24 mouse cellular contexts compared by ENCODE assay signal in the genomic region with DNA sequence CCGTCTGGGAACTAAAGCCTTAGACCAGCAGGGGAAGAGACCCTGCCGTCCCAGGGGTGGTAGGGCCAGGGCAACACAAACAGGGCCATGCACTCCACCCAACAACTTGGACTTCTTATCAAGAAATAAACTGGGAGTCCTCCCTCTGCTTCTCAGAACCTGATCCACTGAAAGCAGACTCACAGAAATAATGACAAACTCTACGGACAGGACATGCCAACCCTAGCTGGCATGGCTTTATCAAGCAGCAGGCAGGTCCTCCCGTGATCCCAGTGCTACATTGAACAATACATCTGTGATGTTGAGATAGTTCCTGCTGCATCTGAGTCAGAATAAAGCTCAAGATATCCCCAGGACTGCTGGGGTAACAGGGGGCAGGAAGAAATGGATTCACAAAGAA.
DNase-seq lines count a peak whose midpoint lies in the region; ATAC-seq and TF ChIP-seq lines count a peak whose summit lies in the region.
"Had no signal": no experiment of that assay in that cellular context is flagged by ENCODE, and none has a peak within 500 bp of the region (broad histone marks: within the 10 kb centered on the region; RNA-seq: fewer than 3 reads in every experiment).

No protein-coding gene starts in this region.

- no peak overlapping the region for H3K27ac ChIP-seq in stomach, embryonic 15.5 days
- no peak overlapping the region for H3K27ac ChIP-seq in stomach, postnatal 0 days (replicated peaks)
- H3K27ac ChIP-seq in liver, embryonic 15.5 days (replicated peaks): peak overlapping the region; percentile 94
- H3K27ac ChIP-seq: embryonic facial prominence, embryonic 10.5 days; forebrain, embryonic 12.5 days; heart, embryonic 15.5 days; hindbrain, embryonic 14.5 days; limb, embryonic 12.5 days; neural tube, embryonic 12.5 days had no signal

- no peaks in the 10 kb centered on the region for H3K27me3 ChIP-seq in stomach, embryonic 15.5 days (replicated peaks)
- no peaks in the 10 kb centered on the region for H3K27me3 ChIP-seq in stomach, postnatal 0 days (ENCODE audit: control insufficient read depth, insufficient read depth, low read length)
- H3K27me3 ChIP-seq in liver, embryonic 15.5 days: no peaks in the 10 kb centered on the region
- H3K27me3 ChIP-seq: forebrain, embryonic 12.5 days; heart, embryonic 15.5 days; limb, embryonic 12.5 days; neural tube, embryonic 12.5 days had no signal

- no peaks in the 10 kb centered on the region for H3K9me3 ChIP-seq in stomach, embryonic 15.5 days
- H3K9me3 ChIP-seq in stomach, postnatal 0 days (ENCODE audit: control insufficient read depth, low read length): no peaks in the 10 kb centered on the region
- no peaks in the 10 kb centered on the region for H3K9me3 ChIP-seq in liver, embryonic 15.5 days (replicated peaks)
- H3K9me3 ChIP-seq: embryonic facial prominence, embryonic 10.5 days; forebrain, embryonic 12.5 days; heart, embryonic 15.5 days; limb, embryonic 12.5 days; neural tube, embryonic 12.5 days had no signal

- no peak for TF ChIP-seq EP300 in stomach, postnatal 0 days (optimal IDR thresholded peaks at IDR 0.05)

- H3K4me2 ChIP-seq in stomach, embryonic 15.5 days: no peak overlapping the region
- no peak overlapping the region for H3K4me2 ChIP-seq in stomach, postnatal 0 days (replicated peaks; ENCODE audit: low read depth)
- H3K4me2 ChIP-seq in liver, embryonic 15.5 days: peak overlapping the region; percentile 33
- H3K4me2 ChIP-seq: forebrain, embryonic 12.5 days; heart, embryonic 15.5 days; hindbrain, embryonic 14.5 days; limb, embryonic 12.5 days; neural tube, embryonic 12.5 days had no signal

- peak; percentile 83 for ATAC-seq in stomach, embryonic 15.5 days (ENCODE audit: insufficient read depth, low FRiP score, low read depth)
- no peak for ATAC-seq in stomach, postnatal 0 days (ENCODE audit: low FRiP score, low TSS enrichment)
- peak; percentile 84 for ATAC-seq in erythroid progenitor cell, adult 5-6 weeks (replicated peaks; ENCODE audit: low FRiP score, poor library complexity, severe bottlenecking)
- ATAC-seq in liver, embryonic 15.5 days (ENCODE audit: insufficient read depth): peak; percentile 86
- ATAC-seq: CD4-positive, CD25-positive, alpha-beta regulatory T cell, adult 4 months had no signal

- no peak for DNase-seq in stomach, postnatal 0 days (ENCODE audit: low spot score)
- no peak for DNase-seq in frontal cortex, postnatal 10 days (ENCODE audit: low spot score in 2 of 2)
- DNase-seq in kidney, postnatal 10 days: no peak
- DNase-seq in layer of hippocampus, adult 11-12 months (ENCODE audit: low spot score): no peak
- DNase-seq: adrenal gland, postnatal 25 days; cerebellum, adult 8-10 months; gastrocnemius, postnatal 36 days; heart, postnatal 4 days; kidney, adult 8-10 months; kidney, postnatal 14 days; lung, adult 2 months; lung, postnatal 14 days; midbrain, embryonic 14.5 days; retina, postnatal 1 day had no signal

- no peaks in the 10 kb centered on the region for H3K36me3 ChIP-seq in stomach, embryonic 15.5 days
- no peaks in the 10 kb centered on the region for H3K36me3 ChIP-seq in stomach, postnatal 0 days (ENCODE audit: control insufficient read depth, insufficient read depth, low read length)
- H3K36me3 ChIP-seq in liver, embryonic 15.5 days (replicated peaks): no peaks in the 10 kb centered on the region
- H3K36me3 ChIP-seq: embryonic facial prominence, embryonic 10.5 days; forebrain, embryonic 12.5 days; heart, embryonic 15.5 days; limb, embryonic 12.5 days; neural tube, embryonic 12.5 days had no signal

- WGBS in stomach, embryonic 15.5 days: 69% methylated on average over 4 of the region's 4 CpGs
- WGBS in stomach, postnatal 0 days: 77% methylated on average over 4 of the region's 4 CpGs
- WGBS in liver, embryonic 15.5 days (ENCODE audit: insufficient replicate concordance): 24% methylated on average over 4 of the region's 4 CpGs

- no peak overlapping the region for H3K9ac ChIP-seq in stomach, embryonic 15.5 days
- no peak overlapping the region for H3K9ac ChIP-seq in stomach, postnatal 0 days (ENCODE audit: low read length)
- peak overlapping the region; percentile 31 for H3K9ac ChIP-seq in liver, embryonic 15.5 days
- H3K9ac ChIP-seq: forebrain, embryonic 12.5 days; heart, embryonic 15.5 days; hindbrain, embryonic 14.5 days; limb, embryonic 12.5 days; neural tube, embryonic 12.5 days had no signal

- TF ChIP-seq CTCF in stomach, postnatal 0 days (IDR thresholded peaks at IDR 0.05; ENCODE audit: low read depth): no peak

- no peak overlapping the region for H3K4me3 ChIP-seq in stomach, embryonic 15.5 days (replicated peaks)
- H3K4me3 ChIP-seq in stomach, postnatal 0 days (ENCODE audit: low read depth, low read length): no peak overlapping the region
- no peak overlapping the region for H3K4me3 ChIP-seq in liver, embryonic 15.5 days (replicated peaks)
- H3K4me3 ChIP-seq: embryonic facial prominence, embryonic 10.5 days; forebrain, embryonic 12.5 days; heart, embryonic 15.5 days; limb, embryonic 12.5 days; neural tube, embryonic 12.5 days had no signal

- no peaks in the 10 kb centered on the region for H3K4me1 ChIP-seq in stomach, embryonic 15.5 days
- H3K4me1 ChIP-seq in stomach, postnatal 0 days (replicated peaks; ENCODE audit: control insufficient read depth, insufficient read depth): no peaks in the 10 kb centered on the region
- peaks cover 45% of the 10 kb centered on the region for H3K4me1 ChIP-seq in liver, embryonic 15.5 days (replicated peaks)
- H3K4me1 ChIP-seq: embryonic facial prominence, embryonic 10.5 days; heart, embryonic 15.5 days; limb, embryonic 12.5 days; neural tube, embryonic 12.5 days had no signal
